Mouse (Mus musculus) layer of hippocampus, adult 9-10 months (tissue): ENCODE results near the gene Lrrc4.

Source experiments
- DNase-seq: peaks from one replicate; pipeline ENCODE4 v3.0.0; 2022; ENCODE audit warnings: low spot score

Gene Lrrc4

DNA sequence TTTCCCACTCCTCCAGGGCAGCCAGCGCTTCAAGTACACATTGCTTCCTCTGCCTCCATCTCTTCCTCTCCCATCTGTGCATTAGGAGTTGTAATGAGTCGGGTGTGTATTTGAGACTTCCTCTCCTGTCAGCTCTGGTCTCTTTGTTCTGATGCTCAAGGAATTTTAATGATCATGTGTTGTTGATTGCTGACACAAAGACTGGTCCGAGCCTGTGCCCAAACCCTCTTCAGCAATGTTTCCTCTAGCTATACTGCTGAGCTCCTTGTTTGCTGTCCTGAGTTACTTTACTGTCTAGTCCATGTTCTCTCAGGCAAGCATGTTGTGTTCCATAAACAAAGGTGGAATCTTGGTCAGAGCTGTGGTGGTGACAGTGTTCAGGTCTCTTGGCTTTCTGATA lies 102.3 kb downstream of the Lrrc4 start:
- DNase-seq = no peak

DNA sequence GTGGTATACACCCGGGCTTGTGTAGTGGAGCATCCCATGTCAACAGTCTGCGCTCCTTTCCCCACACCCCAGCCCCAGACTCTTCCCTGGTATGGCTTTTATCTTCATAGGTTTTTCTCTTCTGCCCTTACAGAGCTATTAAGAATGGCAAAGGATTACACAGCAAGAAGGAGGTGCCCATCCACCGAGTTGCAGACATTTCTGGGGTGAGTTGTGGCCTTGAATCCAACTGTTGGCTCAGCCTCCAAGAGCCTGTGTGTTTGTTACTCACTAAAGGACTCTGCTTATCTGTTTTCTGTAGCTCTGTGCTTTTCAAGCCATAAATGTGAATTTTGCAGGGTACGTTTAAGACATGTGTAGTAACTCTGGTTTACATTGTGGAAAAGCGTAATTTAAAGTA lies 106.8 kb downstream of the Lrrc4 start:
- no peak for DNase-seq

- DNase-seq = no peak
These were observed 108.5 kb downstream of the Lrrc4 start for GRCm38 (mm10) chr6:28723059-28723458.

- no peak for DNase-seq
These were observed 111.0 kb downstream of the Lrrc4 start for GRCm38 (mm10) chr6:28720391-28721171.

DNA sequence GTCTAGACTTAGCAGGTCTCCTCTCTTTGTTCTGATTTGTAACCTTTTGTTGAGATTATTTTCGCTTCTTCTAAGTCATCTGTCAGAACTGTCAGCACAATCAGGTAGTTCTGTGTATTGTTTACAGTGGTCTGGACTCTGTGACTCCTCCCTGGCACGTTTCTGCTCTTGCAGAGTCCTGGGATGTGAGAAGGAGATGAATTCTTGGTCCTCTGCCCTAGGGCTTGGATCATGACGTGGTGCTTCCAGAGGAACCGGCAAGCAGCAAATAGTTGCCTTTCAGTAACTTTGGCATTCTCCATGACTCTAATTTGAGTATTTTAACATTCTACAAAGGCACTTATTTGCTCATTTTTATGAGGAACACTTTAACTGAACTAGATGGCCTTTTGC lies 113.7 kb downstream of the Lrrc4 start:
- DNase-seq = no peak

DNA sequence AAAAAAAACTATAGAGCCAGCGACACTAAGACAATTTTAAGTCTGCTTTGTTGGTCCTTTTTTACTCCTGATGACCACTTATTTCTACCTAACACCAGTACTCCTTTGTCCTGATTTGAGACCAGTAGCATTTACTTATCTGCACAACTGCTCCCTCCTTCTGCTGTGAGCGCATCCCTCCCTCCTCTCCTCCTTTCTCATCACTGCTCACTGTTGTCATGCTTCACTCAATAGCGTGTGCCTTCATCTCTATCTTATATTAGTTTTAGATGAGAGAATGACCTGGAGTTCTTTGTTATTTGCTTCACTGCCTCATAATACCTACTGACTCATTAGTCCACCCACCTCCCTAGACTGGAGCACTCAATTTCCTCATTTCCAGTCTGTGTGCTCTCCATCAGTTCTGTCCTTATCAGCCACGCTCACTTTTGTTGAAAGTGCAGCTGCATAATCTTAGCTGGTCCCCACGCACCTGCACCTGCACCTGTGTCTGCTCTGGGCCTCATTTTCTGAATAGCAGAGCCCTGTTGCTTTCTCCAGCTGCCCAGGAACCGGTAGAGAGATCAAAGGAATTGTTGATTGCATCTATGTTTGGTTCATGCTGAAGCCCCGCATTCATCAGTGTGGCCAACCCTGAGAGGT lies 114.2 kb downstream of the Lrrc4 start:
- no peak for DNase-seq

DNA sequence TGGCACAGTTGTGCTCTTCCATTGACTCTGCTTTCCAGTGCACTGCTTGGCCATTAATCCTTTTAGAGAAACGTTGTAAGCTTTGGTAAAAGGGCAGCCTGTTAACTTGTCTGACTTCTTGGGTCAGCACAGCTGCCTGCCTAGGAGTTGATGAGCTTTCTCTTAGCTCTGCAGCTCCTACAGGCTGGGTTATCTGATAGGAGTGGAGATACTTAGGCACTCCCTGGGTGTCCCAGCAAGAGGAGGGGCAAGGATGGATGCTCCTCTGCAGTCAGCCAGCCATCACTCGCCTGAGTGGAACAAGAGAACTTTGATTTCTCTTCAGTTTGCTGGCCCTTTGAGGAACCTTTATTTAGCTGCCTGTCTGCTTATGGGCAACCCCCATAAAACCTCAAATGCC lies 121.5 kb downstream of the Lrrc4 start:
- DNase-seq = no peak

- no peak for DNase-seq
These were observed 124.5 kb downstream of the Lrrc4 start for GRCm38 (mm10) chr6:28706976-28707592.

GRCm38 (mm10) chr6:28706108-28706975 lies 125.2 kb downstream of the Lrrc4 start:
- DNase-seq = no peak

DNA sequence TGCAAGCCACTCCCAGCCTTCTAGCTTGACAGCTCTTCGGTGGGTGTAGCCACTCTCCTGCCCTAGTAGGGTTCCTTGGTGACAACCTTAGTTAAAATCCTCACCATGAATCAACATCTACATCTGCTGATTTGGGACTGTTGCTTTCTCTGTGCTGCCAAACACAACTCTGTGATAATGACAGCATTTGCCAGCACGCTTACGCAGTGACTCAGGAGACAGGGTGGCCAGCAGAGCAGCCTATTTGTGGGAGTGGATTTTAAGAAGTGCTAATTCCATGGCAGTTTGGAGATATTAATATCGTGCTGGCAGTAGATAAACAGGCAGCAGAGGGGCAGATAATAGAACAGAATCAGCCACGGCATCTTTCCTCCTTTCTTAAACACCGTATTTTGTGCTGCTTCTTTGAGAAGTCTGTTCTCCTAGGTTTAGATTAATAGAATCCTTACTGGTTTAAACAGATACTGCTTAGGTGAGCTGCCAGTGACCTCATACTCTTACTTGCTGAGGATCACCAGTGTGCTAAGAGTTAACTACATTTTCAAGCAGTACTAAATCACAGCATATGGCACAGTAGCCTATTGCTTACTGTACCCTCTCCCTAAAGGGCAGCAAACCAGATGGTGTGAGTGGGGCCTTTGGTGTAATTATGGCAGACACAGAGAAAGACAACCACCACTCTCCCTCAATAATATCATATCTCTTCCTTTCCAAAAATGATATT lies 126.0 kb downstream of the Lrrc4 start:
- peak; percentile 71 for DNase-seq

GRCm38 (mm10) chr6:28704612-28705011 lies 126.9 kb downstream of the Lrrc4 start:
- DNase-seq = no peak

DNA sequence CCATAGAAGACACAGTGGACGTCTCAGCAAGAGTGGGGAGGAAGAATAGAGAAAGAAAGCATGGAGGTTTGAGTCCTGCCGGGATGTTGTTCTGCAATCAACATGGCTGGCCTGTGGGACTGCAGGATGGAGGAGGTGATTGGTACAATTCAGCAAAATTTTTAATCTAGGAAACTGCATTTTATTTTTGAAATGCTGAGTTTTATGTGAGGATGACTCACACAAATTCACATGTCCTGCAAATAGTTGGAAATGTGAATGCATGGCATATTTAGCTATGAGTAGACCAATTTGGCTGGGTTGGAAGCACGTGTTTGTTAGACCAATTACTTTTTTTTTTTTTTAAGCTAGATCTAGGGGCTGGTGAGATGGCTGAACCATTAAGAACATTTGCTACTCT lies 134.3 kb downstream of the Lrrc4 start:
- DNase-seq = no peak

- DNase-seq = no peak
These were observed 138.9 kb downstream of the Lrrc4 start for GRCm38 (mm10) chr6:28692659-28693058.

GRCm38 (mm10) chr6:28687776-28688175 lies 143.8 kb downstream of the Lrrc4 start:
- peak; percentile 40 for DNase-seq

DNA sequence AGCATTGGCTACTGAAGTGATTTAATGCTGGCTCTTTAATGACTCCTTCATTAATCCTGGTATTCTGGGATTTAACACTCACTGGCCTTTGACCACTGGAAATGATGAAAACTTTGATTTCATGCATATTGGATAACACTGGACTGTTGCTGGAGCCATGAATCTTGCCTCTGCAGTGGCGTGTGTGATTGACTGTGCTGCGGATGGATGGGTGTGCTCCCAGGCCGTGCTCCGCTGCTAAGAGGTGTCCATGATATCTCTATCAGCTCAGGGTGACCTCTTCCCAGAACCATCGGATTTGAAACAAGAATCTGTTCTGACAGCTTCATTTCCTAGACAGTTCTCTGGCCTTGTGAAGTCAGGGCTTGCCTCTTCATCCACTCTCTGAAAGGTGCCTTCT lies 145.8 kb downstream of the Lrrc4 start:
- DNase-seq = no peak

- DNase-seq = no peak
These were observed 146.5 kb downstream of the Lrrc4 start for GRCm38 (mm10) chr6:28685052-28685451.

GRCm38 (mm10) chr6:28681521-28682457 lies 149.8 kb downstream of the Lrrc4 start:
- DNase-seq = no peak

GRCm38 (mm10) chr6:28680537-28680936 lies 151.0 kb downstream of the Lrrc4 start:
- DNase-seq = no peak

DNA sequence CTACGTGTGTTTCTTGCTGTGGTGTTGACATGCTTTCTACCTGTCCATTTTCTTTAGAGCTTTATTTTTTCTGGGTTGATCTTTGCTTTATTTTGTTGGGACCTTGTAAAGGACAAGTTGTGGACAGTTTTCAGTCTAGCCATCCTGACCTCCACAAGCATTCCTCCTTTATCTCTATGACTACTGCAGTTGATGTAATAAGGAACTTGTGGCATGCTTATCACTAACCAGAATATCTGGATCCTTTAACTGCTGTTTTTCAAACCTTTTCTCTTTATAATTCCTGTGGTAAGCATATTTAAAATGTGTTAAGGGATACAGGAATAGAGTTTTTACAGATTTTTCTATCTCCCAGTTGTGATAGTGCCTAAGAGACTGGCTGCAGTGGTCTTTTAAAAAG lies 152.7 kb downstream of the Lrrc4 start:
- DNase-seq = no peak

GRCm38 (mm10) chr6:28674686-28675085 lies 156.9 kb downstream of the Lrrc4 start:
- no peak for DNase-seq

GRCm38 (mm10) chr6:28672388-28672787 lies 159.2 kb downstream of the Lrrc4 start:
- no peak for DNase-seq
